Mouse (Mus musculus): Measurements from ENCODE around the gene Kcnab1. TPM values are rescaled to one million over a fixed set of nuclear protein-coding genes. Genes with fewer than 3 reads are reported as not detected.
A peak's percentile ranks its signal among the peaks of the same experiment; 100 is the strongest.

The Kcnab1 gene
- polyA plus RNA-seq, 1 experiment from 2014 or later: 0.18 TPM

DNA sequence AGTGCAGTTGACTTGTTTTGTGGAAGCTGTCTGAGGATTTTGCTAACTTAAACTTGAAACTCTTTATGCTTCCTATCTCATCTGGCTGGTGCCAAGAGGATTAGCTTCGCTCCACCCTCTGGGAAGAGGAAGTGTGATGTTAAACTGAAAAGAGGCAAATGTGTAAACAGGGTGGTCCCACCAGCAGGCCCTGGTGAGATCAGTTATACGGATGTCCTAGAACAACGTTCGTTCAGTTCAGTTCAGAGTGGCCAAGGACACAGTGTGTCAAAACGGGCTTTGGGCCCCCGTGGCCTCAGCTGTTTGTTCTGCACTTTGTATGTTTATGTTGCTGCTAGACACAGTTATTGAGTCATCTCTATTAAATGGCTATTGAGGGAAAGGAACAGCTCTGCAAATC is 246.3 kb downstream of the Kcnab1 start:
- no peak overlapping the region for H3K4me3 ChIP-seq (ENCODE audit: low read depth, low read length)
- H3K4me2 ChIP-seq (ENCODE audit: low read depth, low read length): no peak overlapping the region
- peak; percentile 85; the same call in 1 of the 2 replicates for TF ChIP-seq EP300 (IDR thresholded peaks at IDR 0.05; ENCODE audit: low read depth)
- no peak for TF ChIP-seq CTCF (IDR thresholded peaks at IDR 0.05; ENCODE audit: low read depth)
- WGBS (ENCODE audit: insufficient replicate concordance): 52% methylated on average over 6 of the region's 6 CpGs
- H3K27ac ChIP-seq (ENCODE audit: low read depth): peak overlapping the region; percentile 44; the same call in 1 of the 2 replicates
- DNase-seq (peak; percentile 47), ATAC-seq (peak; percentile 90)
- no peak overlapping the region for H3K9ac ChIP-seq (replicated peaks)
- H3K9me3 ChIP-seq (ENCODE audit: low read length): no peaks in the 10 kb centered on the region
- H3K4me1 ChIP-seq (ENCODE audit: insufficient read depth): 0 out of 2 replicates have a peak, but pooled peaks cover 8% of the 10 kb centered on the region
- no peaks in the 10 kb centered on the region for H3K36me3 ChIP-seq (replicated peaks; ENCODE audit: insufficient read depth, low read length)
- H3K27me3 ChIP-seq (ENCODE audit: insufficient read depth, low read length): no peaks in the 10 kb centered on the region

DNA sequence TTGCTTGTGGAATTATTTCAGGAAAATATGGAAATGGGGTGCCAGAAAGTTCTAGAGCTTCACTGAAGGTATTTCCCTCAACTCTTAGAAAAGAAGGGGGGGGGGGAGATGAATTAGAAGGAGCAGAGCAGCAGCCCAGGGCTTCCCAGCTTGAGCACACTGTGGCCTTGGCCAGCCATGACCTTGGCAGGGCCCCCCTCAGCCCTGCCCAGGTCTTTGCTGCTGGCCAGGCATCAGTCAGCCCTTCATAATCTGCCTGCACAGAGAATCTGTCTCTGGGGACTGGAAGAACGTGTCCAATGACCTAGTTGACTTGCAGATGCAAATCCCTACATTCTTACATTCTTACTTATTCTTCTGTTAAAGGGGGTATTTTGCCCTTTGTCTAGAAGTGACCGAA is 249.1 kb downstream of the Kcnab1 start:
- DNase-seq (no peak), ATAC-seq (no peak)
- H3K4me3 ChIP-seq (ENCODE audit: low read depth, low read length): no peak overlapping the region
- H3K4me1 ChIP-seq (ENCODE audit: insufficient read depth): peaks cover 11% of the 10 kb centered on the region
- H3K9me3 ChIP-seq (ENCODE audit: low read length): no peaks in the 10 kb centered on the region
- 75% methylated on average over 2 of the region's 2 CpGs for whole genome bisulfite sequencing (ENCODE audit: insufficient replicate concordance)
- H3K36me3 ChIP-seq (replicated peaks; ENCODE audit: insufficient read depth, low read length): no peaks in the 10 kb centered on the region
- TF ChIP-seq CTCF (IDR thresholded peaks at IDR 0.05; ENCODE audit: low read depth) (no peak), EP300 (IDR thresholded peaks at IDR 0.05; ENCODE audit: low read depth) (no peak)
- H3K27me3 ChIP-seq (ENCODE audit: insufficient read depth, low read length): no peaks in the 10 kb centered on the region
- no peak overlapping the region for H3K27ac ChIP-seq (ENCODE audit: low read depth)
- H3K9ac ChIP-seq (replicated peaks): no peak overlapping the region
- no peak overlapping the region for H3K4me2 ChIP-seq (ENCODE audit: low read depth, low read length)

DNA sequence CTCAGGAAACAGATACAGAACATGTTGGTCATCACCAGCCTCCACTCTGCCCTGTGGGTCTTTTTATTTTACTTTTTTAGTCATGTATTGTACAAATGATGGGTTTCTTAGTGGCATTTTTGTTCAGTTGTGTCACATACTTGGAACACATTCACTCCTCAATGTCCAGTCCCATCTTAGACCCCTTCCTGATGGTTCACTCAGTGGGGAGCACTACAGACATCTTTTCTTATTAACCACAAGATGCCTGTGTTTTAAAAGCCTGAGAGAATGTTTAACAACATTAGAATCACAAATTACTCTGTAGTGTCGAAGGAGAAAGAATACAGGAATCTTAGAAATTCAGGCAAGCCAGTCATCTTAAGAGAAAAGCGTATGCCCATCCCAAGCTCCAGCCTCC is 249.7 kb downstream of the Kcnab1 start:
- H3K4me1 ChIP-seq (ENCODE audit: insufficient read depth): peaks cover 14% of the 10 kb centered on the region
- TF ChIP-seq EP300 (IDR thresholded peaks at IDR 0.05; ENCODE audit: low read depth) (no peak), CTCF (IDR thresholded peaks at IDR 0.05; ENCODE audit: low read depth) (no peak)
- no peak for ATAC-seq
- no peak overlapping the region for H3K27ac ChIP-seq (ENCODE audit: low read depth)
- no peak overlapping the region for H3K9ac ChIP-seq (replicated peaks)
- no peaks in the 10 kb centered on the region for H3K27me3 ChIP-seq (ENCODE audit: insufficient read depth, low read length)
- WGBS (ENCODE audit: insufficient replicate concordance): 78% methylated on average over 2 of the region's 2 CpGs
- H3K4me2 ChIP-seq (ENCODE audit: low read depth, low read length): no peak overlapping the region
- no peak for DNase-seq
- no peaks in the 10 kb centered on the region for H3K9me3 ChIP-seq (ENCODE audit: low read length)
- H3K36me3 ChIP-seq (replicated peaks; ENCODE audit: insufficient read depth, low read length): no peaks in the 10 kb centered on the region
- no peak overlapping the region for H3K4me3 ChIP-seq (ENCODE audit: low read depth, low read length)

DNA sequence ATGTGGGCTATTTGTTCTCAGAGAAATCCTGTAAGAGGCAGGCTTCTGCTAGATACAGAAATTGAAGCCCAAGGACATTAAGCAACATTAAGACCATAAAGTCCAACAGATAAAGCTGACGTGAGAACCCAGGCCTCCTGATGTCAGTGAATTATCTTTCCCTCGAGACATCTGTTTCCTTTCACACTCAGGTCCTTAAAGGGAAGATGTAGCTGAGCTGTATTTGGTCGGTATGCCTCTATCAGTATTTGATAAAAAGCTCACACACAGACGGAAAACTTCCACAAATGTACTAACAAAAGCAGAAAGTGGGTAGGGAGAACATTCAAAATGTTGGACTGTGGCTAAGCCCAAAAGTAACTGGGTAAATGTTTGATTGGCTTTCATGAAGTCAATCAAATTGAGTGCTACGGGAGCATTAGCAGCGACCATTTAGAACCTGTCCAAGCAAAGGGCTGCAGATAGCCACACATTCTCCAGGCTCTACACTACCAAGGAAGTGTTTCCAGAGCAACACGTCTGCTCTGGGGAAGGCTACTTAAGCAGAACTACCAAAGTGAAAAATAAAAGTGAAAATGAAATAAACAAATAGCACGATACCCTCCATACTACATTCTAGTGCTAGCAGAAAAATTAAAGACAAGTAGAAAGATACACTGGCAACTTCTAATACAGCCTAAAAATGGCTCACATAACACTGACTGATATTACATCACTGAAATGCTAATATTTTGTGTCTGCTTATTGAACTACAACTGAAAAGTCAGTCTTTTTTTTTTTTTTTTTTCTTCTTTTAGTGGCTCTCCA is 251.2 kb downstream of the Kcnab1 start:
- Histone ChIP-seq H3K4me1 (ENCODE audit: insufficient read depth) (peaks cover 12% of the 10 kb centered on the region), H3K4me3 (ENCODE audit: low read depth, low read length) (no peak overlapping the region), H3K27ac (ENCODE audit: low read depth) (0 out of 2 replicates have a peak overlapping the region, but pooled peaks have one; percentile 1), H3K36me3 (replicated peaks; ENCODE audit: insufficient read depth, low read length) (no peaks in the 10 kb centered on the region), H3K9ac (replicated peaks) (no peak overlapping the region), H3K9me3 (ENCODE audit: low read length) (no peaks in the 10 kb centered on the region), H3K27me3 (ENCODE audit: insufficient read depth, low read length) (no peaks in the 10 kb centered on the region), H3K4me2 (ENCODE audit: low read depth, low read length) (0 out of 2 replicates have a peak overlapping the region, but pooled peaks have one; percentile 10)
- ATAC-seq (no peak), DNase-seq (no peak)
- TF ChIP-seq CTCF (IDR thresholded peaks at IDR 0.05; ENCODE audit: low read depth): no peak
- peak; percentile 80 for TF ChIP-seq EP300 (IDR thresholded peaks at IDR 0.05; ENCODE audit: low read depth)
- WGBS (ENCODE audit: insufficient replicate concordance): 45% methylated on average over 8 of the region's 8 CpGs

DNA sequence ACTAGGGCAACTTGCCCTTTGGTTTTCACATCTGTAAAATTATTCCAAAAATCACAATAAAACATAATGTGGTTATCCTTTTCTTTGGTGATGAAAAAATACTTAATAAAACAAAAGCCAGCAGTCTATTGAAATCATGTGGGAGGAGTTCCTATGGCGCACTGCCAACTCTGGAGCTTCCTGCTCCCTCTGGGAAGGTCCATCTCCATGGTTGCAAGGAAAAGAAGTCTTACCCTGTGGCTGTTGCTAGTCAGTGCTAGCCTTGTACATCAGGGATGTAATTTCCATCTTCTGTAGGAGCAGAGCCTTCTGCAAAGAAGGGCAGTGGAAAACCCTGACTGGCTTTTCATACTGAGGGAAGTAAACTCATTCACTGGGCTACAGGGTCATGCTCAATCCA is 254.3 kb downstream of the Kcnab1 start:
- WGBS (ENCODE audit: insufficient replicate concordance): 91% methylated on average over 1 of the region's 1 CpGs
- Histone ChIP-seq H3K9me3 (ENCODE audit: low read length) (no peaks in the 10 kb centered on the region), H3K27ac (ENCODE audit: low read depth) (no peak overlapping the region), H3K36me3 (replicated peaks; ENCODE audit: insufficient read depth, low read length) (0 out of 2 replicates have a peak, but pooled peaks cover under 1% of the 10 kb centered on the region), H3K4me1 (ENCODE audit: insufficient read depth) (peaks cover 6% of the 10 kb centered on the region), H3K4me3 (ENCODE audit: low read depth, low read length) (no peak overlapping the region), H3K4me2 (ENCODE audit: low read depth, low read length) (no peak overlapping the region), H3K9ac (replicated peaks) (no peak overlapping the region), H3K27me3 (ENCODE audit: insufficient read depth, low read length) (no peaks in the 10 kb centered on the region)
- TF ChIP-seq CTCF (IDR thresholded peaks at IDR 0.05; ENCODE audit: low read depth) (no peak), EP300 (IDR thresholded peaks at IDR 0.05; ENCODE audit: low read depth) (no peak)
- peak; percentile 36 for DNase-seq
- no peak for ATAC-seq

DNA sequence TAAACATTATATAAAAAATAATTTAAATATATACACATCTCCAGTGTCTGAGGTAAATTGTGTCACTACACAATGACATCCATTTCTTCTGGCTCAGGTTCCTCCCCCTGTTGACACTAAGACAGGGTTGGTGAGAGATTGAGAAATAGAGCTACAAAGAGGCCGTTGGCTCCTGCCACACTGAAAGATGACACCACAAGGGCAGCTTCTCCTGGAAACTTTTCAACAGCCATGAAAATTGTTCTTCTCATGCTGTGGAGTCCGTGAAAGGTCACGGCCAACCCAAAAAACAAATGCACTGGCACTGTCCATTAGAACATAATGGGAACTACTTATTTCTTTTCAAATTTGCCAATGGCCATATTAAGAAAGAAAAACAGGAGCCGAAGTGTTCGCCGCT is 256.0 kb downstream of the Kcnab1 start:
- Histone ChIP-seq H3K36me3 (replicated peaks; ENCODE audit: insufficient read depth, low read length) (0 out of 2 replicates have a peak, but pooled peaks cover 3% of the 10 kb centered on the region), H3K27ac (ENCODE audit: low read depth) (no peak overlapping the region), H3K4me3 (ENCODE audit: low read depth, low read length) (no peak overlapping the region), H3K9ac (replicated peaks) (no peak overlapping the region), H3K4me1 (ENCODE audit: insufficient read depth) (peaks cover 6% of the 10 kb centered on the region), H3K4me2 (ENCODE audit: low read depth, low read length) (no peak overlapping the region), H3K9me3 (ENCODE audit: low read length) (no peaks in the 10 kb centered on the region), H3K27me3 (ENCODE audit: insufficient read depth, low read length) (no peaks in the 10 kb centered on the region)
- ATAC-seq (peak; percentile 60; the same call in 1 of the 2 replicates), DNase-seq (no peak)
- WGBS (ENCODE audit: insufficient replicate concordance): 71% methylated on average over 6 of the region's 6 CpGs
- no peak for TF ChIP-seq CTCF (IDR thresholded peaks at IDR 0.05; ENCODE audit: low read depth)
- TF ChIP-seq EP300 (IDR thresholded peaks at IDR 0.05; ENCODE audit: low read depth): no peak

Measured in liver, postnatal 0 days (tissue).